Mouse (Mus musculus): ENCODE measurements around the gene Rims4.

Gene Rims4

DNA sequence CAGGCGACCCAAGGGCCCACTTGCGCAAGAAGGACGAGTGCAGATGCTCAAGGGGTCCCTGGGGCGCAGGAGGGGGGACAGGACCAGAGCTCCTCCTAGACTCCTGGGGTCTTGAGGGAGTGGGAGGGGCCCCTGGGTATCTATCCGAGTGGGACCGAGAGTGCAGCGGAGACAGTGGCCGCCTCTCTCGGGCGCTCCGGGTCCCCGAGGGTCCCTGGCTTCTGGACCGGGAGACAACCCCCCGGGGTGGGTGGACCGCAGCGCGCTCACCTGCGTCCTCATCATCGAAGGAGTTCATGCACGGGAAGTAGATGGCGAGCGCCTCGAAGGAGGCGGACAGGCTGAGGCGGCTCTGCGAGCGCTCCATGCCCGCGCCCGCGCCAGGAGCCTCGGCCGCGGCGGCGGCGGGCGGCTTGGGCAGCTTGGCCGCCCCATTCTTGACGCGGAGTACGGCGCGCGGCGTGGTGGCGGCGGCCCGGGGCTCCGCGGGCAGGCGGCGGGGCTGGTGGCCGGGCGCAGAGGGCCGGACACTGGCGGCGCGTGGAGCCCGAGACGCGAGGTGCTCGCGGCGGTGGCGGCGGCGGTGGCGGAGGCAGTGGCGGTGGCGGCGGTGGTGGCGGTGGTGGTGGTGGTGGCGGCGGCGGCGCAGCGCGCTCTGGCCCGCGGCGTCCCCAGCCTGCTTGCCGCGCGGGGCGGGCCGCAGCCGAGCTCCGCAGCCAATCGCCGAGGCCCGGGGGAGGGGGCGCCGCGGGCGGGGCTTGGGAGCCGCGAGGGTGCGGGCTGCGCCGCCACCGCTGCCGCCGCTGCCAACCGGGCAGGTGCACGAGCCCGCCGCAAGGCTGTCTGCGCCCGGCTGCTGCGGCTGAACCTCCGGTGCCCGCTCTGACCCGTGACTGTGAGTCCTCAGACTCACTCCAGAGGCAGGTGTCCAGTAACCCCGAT, at the start of gene Rims4:
Gene Rims4 (minus strand): TSS at position 367 of the 942 bp plus-strand sequence.
- DNase-seq (ENCODE audit: low spot score in 2 of 2), result peak; percentile 84 to 87

DNA sequence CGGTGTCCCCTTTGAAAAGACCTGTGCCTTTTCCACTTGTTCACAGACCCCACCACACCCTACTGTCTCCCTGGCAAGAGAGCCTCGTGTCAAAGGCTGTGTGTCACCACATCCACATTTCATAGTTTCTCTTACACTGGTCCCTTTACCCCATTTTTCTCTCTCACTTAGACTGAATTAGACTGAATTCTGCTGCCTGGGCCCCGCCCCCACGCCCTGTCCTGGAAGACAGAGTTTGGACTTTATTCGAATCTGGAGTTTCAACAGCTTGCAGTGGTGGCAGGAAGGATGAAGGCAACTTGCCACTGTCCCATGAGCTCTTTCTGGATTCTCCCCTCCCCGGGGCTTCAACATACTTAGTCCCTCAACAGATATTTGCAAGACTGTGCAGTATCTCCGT, 47.2 kb upstream of the Rims4 start:
- DNase-seq (ENCODE audit: low spot score in 2 of 2), result no peak

DNA sequence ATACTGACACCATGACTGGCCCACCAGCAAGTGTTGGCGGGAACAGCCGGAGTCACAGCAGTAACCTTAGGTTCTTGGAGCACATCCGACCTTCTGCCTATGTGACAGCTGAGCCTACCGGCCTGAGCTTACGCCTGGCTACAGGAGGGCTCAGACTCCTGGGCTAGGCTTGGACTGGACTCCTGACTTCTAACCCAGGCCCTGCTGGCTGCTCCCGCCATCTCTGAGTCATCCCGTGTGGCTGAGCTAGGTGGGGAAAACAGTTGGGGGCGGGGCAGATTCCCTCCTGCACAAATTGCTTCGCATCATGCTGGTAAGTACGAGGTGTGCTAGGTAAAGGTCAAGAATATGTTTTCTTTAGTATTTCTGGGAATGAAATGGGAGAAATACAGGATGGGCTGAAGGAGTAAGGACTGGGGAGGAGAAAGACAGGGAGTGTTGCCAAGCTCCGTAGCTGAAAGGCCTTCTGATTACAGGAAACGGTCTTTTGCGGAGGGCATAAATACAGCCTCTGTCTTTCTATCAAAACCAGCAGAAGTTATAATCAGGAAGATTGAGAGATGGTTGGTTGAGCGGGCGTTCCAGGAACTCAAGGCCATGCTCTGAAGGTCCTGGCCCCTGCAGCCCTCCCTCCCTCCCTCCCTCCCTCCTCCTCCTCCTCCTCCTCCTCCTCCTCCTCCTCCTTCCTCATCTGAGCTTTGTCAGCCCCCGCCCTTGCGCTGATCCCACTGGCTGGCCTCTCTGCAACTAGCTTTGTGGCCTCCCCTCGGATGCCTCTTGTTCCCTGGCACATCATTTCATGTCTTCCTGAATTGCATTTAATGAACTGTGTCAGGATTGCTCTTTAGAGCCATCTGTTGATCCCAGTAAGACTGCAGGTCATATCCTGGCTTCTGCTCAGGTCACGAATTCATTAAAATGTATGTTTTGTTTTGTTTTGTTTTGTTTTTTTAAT, 46.4 kb upstream of the Rims4 start:
- no peak for DNase-seq (ENCODE audit: low spot score in 2 of 2)

DNA sequence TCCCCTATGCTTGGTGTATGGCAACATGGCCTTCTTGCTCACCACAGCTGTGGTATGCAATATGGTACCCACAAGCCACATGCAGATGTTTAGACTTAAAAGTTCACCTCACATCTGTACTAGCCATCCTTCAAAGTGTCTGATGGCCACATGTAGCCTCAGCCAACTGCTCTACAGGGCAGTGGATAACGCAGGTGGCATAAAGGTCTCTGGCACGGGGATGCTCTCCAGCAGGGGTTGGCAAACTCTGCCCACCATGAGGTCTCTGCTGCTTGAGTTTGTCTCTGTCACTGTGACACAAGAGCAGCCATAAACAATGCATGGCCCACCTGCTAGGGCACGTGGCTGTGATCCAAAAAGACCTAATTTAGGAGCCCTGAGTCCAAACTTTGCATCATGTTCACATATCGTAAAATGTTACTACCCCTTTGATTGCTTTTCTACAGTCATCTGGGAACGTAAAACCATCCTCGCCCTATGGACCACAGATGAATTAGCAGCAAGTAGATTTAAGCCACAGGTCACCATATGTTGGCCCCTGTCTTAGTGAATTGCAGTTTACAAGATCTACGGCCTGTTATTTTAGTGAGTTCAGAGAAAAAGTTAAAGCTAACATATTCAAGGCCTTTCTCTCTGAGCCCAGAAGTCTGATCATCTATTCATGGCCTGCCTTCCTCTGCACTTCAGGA, 35.3 kb upstream of the Rims4 start:
- no peak for DNase-seq (ENCODE audit: low spot score in 2 of 2)

DNA sequence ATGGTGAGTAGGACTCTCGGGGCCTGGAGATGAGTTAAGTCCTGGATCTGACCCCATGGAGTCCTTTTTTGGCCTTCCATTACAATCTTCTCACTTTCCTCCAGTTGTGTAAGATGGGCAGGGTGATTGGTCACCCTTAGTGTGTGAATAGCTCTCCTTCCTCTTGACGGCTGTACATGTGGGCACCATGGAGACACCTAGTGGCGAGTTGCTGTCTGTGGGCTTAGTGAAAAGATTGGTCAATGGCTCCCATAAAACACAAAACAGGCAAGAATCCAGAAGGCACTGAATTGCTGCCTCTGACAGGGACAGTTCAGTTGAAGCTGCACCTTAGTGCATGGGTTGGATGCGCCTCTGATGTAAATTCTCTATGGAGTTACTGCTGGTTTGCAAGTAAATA, 33.3 kb upstream of the Rims4 start:
- DNase-seq (ENCODE audit: low spot score in 2 of 2), result peak; percentile 69 to 72

DNA sequence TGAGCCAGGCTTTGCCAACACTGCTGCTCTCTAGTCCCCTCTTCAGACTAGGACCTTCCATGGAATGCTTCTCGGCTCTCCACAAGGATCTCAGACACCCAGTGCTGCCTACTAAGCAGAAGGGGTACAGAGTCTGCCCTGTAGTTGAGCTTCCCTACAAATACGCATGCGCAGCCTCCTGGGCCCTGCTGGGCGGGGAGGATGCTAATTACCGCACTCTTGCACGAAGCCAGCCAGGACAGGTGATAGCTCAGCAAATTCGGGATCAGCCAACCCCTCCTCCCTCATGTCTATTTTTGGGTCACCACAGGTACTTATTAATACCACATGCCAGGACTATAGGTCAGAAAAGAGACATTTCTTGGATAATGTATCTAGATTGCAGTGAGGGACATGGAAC, 29.5 kb upstream of the Rims4 start:
- no peak for DNase-seq (ENCODE audit: low spot score in 2 of 2)

DNA sequence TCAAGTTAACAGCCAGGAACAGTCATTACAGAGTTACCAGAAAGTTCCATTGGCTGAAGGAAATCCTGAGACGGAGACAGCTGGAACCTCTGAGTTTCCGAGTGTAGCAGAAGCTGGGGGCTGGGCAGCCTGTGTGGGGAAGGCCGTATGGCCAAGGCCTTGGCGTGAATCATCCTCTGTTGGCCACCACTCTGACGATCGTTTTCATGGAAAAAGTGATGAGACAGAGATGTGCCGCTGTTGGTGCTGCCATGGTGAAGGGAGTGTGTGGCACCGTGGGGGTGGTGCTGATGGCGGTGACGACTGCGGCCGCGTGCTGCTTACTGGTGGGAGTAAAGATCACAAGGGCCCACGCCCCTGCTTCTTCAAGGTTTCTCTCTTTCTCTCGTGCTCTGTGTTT, 27.7 kb upstream of the Rims4 start:
- no peak for DNase-seq (ENCODE audit: low spot score in 2 of 2)

DNA sequence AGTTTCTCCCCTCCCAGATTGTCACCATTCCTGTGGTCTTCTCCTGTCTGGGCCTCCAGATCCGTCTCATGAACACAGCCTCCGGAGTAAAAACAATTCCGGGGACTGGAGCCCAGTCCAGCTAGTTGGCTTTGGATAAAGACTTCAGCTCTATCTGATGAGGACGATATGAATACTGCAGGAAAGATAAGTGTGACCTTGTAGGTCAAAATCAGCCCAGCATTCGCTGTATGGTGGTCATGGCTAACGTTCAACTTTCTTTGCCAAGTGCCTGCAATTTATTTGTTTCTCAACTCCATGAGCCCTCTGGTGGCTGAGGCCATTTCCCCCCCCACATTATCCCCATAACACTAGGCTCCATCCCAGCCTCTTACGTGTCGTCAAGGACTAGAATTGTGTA, 26.0 kb upstream of the Rims4 start:
- DNase-seq (ENCODE audit: low spot score in 2 of 2), result no peak

DNA sequence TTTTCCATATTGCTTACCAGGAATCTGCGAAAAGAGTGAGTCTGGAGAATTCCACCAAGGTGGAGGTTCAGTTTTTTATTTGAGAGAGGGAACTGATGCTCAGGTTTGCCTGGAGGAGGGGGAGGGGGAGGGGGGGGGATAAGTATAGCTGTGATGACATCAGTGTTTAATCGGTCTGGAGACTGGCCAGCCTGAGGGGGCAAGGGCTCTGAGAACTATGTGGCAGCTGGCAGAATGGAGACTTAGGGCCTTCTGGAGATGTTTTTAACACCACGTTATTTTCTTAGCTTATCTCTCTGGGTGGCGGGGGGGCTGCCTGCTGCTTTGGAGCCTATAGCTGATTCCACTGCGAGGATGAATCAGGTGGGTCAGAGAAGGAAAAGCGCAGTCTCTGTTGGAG, 24.6 kb upstream of the Rims4 start:
- no peak for DNase-seq (ENCODE audit: low spot score in 2 of 2)

DNA sequence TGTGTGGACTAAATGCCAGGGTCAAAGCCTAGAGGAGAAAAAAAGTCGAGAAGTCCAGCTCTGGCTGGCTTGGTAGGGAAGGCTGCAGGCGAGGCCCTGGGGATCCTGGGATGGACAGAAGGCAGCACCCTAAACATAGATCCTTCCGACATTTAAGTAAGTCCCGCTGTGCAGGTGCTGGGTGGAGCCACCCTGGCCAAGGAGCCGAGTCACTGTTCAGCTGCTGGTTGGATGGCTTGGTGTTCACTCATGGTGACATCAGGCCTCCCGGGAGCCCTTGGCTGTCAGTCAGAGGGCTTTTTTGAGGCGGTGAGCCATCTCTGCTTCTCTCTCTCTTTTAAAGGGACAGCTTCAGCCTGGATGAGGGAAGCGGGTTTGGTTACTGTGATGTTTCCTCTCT, 21.0 kb upstream of the Rims4 start:
- DNase-seq (ENCODE audit: low spot score in 2 of 2), result peak; percentile 64 to 71

DNA sequence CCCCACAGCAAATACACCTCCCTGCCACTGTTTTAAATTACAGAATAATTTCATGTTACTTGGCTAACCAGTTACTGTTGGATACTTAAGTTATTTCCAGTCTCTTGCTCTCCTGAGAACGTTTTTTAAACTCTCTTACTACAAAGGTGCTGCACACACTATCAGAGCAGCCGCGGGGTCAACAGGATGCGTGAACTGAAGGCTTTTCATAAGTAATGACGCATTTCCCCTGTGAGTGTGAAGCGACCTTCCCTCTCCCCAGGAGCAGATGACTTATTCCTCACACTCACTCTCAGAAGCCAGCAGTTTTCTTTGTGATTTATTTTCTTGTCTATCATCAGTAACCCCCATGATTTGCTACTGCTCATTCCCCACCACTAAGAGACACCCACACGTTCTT, 13.7 kb upstream of the Rims4 start:
- DNase-seq (ENCODE audit: low spot score in 2 of 2), result no peak

DNA sequence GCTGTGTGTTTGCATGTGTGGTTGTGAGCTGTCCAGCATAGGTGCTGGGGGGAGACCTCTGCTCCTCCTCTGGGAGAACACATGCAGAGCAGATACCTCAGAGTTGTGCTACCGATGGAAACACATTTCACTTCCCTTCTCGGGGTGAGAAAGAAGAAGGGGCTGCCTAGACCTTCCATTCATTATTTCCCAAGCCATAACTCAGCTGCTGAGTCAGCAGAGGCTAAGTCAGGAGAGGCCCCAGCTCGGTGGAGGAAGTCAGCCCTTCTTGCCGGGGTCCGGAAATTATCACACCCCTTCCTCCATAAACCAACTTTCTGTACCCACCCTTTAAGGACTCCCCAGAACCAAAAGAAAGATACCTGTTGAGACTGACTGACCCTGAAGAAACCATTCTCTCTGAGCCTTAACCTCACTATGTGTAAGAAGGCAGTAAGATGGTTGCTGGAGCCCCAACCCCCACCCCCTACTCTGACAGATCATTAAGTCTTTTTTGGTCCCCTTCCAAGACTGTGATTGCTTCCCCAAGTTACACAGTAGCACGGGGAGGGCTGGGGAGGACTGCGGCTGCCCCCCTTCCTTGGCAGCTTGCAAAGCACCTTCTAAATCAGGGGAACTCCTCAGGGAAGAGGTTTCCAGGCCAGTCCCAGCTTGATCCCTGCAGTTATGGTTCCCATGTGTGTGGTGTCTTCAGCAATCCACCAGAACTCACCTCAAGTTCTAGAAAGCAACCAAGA, 10.1 kb upstream of the Rims4 start:
- no peak for DNase-seq (ENCODE audit: low spot score in 2 of 2)

DNA sequence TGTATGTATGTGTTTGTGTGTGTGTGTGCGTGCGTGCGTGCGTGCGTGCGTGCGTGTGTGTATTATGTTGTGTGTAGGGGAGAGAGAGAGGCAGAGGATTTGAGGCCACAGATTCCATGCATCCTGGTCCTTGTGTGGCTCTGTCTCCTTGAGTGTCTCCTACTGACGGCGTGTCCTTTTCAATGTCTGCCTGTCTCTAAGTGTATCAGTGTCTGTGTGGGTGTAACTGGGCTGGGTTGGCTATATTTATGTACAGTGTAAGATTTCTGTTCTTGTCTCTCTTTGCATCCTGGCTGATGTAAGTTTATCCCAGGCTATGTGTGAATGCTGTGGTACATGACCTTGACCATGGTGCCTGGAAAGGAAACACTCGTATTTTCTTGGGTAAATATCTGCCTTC, 6.6 kb upstream of the Rims4 start:
- DNase-seq (ENCODE audit: low spot score in 2 of 2), result peak in 1 of 2 experiments; percentile 22

DNA sequence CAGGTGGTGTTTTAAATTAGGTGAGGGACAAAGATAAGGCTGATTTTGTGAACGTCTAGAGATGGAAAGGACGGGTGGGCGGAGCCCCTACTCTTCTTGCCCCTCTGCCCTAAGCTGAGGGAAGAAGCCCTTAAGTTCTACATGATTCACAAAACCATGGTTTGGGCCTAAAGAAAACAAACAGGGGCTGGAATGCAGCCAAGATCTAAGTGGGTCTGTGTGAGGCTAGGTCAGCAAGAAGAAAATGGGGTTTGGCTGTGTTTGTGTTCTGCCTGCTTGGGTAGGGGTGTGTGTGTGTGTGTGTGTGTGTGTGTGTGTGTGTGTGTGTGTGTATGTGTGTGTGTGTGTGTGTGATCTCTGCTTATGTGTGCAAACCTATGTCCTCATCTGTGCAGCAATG, 6.0 kb upstream of the Rims4 start:
- DNase-seq (ENCODE audit: low spot score in 2 of 2), result no peak

DNA sequence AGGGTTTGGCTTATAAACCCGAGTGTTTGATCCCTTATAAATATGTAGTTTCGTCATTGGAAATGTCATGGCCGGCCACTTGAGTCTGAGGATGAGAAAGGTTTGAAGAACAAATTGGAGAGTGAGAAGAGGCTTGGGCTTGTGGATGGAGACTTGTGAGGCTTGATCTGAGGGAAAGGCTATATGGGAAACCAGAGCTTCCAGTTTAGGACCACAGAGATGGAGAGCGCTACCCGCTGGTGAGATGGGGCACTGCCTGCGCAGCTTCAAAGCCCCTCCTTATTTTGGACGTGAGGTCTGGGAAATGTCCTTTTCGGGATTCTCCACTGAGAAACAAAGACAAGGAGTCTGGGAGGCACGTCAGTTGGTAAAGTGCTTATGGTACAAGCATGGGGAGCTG, 4.6 kb upstream of the Rims4 start:
- DNase-seq (ENCODE audit: low spot score in 2 of 2), result peak in 1 of 2 experiments; percentile 20

DNA sequence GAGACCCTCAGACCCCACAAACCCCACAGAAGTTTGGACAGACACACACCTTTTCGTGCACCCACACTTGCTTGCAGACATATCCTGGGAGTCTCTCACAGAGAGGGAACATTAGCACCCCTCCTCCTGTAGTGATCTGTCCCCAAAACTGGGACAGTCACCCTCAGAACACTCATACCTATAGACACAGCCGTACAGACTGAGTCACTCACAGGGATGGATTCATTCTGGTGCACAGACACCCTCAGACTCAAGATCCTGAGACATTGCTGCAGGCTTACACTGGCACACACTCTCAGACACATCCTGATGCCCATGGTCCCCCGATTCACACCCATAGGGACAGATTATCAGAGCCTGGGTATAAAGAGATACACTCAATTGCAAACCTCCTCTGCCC, 1.1 kb upstream of the Rims4 start:
- no peak for DNase-seq (ENCODE audit: low spot score in 2 of 2)

DNA sequence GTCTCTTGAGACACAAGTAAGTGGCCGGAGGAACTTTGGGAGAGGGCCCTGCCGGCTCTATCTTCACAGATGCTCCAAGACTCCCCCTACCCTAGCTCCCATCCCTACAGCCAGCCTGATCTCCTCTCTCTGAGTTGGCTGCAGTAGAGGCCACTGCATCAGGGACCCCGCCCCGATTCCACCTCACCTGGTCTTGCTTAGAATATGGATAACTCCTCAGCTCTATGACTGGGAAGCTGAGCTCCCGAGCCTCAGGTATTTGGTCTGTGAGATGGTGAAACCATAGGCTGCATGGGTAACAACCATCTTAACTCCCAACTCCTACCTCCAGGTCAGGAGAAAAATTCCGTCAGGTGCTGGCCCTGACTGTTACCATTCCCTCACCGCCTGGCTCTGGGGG, 1.8 kb downstream of the Rims4 start:
- DNase-seq (ENCODE audit: low spot score in 2 of 2), result no peak

DNA sequence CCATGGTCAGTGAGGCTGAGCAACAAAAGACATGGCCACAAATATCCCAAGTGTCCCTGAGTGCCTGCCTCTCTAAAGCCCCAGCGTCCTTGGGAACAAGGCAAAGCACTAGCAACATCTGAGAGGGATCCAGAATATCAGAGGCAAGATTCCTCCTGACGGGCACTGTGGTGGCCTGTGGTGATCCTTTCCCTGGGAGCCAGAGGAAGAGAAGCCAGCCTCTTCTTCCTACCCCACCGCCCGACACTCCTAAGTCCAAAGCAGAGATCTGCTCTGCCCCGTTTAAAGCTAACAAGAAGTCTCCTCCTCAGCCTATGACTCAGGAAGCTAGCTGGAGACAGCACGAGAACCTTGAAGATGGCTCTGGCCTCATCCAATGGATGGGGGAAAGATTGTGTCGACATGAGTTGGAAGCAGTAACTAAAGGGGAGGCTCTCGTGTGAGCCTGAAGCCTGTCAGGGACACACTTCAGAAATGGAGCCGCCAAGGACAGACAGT, 3.1 kb downstream of the Rims4 start:
- no peak for DNase-seq (ENCODE audit: low spot score in 2 of 2)

DNA sequence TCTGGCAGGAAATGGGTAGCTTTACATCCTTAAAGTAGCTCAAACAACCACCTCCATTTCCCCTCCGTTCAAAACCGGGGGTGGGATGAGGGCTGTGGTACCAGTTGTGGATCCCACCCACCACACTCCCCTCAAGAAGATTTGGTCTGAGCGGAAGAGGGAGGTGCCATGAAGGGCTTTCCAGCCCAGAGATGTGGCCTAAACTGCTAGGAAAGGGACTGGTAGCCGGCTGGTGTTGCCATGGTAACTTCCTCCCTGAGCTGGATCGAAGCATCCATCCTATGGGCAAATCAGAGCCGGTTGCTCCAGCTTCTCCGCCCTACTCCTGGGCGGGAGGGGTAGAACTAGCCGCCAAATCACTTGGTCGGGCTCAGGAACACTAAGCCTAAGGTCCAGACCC, 4.4 kb downstream of the Rims4 start:
- DNase-seq (ENCODE audit: low spot score in 2 of 2), result peak; percentile 90 to 95

DNA sequence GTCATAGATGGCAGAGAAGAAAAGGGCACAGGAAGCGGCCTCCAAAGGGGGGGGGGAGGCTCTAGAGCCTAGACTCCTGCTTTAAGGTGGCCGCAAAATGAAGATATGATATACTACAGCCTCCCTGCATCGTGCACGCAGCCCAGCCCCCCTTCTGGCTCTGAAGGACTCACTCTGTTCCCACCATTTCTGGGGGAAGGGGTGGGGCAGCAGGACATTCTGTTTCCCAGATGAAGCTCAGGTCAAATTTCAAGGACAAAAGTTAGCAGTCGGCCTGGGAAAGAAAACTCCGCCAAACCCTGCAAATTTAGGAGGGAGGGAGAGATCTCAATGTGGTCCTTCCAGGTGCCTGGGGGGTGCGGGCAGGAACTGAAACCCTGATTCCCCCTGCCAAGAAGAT, 4.8 kb downstream of the Rims4 start:
- no peak for DNase-seq (ENCODE audit: low spot score in 2 of 2)

DNA sequence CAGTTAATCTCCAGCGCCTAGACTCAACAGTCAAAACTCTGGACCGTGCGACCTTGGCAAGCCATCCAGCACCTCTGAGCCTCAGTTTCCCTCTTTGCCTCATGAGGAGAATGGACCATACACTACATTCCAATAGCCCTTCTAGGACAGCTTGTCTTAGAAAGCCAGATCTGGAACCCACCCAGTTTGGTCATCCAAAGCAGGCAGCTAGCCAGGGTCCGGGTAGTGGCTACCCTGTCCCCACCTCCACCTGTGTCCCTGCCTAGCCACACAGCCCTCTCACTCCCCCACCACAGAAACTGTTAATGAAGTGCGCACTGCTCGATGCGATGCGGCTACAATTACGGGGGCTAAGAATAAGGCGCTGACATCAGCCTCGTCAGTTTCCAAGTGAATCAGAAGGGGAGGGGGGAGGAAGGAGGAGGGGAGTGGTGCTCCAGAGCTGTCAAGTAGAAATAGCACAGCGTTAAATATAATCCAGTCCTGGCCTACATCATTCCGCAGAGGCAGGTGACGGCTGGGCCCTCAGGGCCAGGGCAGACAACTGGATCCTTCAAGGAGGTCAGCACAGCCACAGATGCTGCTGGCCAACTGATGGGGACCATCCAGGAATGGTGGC, 6.5 kb downstream of the Rims4 start:
- DNase-seq (ENCODE audit: low spot score in 2 of 2), result peak; percentile 78 to 83
